16 mouse cellular contexts compared by ENCODE assay signal in the genomic region with DNA sequence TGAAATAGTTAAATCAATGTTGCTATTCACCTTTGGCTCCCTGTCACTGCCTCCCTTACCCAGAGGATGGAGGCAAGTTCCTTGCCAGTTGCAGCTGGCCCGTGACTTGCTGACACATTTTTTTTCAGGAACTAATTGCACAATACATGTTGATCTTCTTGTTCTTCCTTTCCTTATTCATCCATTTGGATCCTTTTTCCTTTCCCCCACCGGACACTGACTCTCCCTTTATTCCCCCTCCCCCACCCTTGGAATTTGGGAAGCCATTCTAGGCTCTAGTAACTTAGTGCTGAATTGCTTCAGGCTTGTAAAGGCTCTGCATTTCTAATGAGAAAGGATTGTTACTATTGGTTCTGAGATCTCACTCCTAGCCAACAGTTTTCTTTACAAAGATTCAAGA.
A peak's percentile ranks its signal among the peaks of the same experiment; 100 is the strongest.
DNase-seq lines count a peak whose midpoint lies in the region; ATAC-seq lines count a peak whose summit lies in the region.
"Had no signal": no experiment of that assay in that cellular context is flagged by ENCODE, and none has a peak within 500 bp of the region (broad histone marks: within the 10 kb centered on the region; RNA-seq: fewer than 3 reads in every experiment).

No protein-coding gene starts in this region.

- ATAC-seq in megakaryocyte progenitor cell, adult 5-6 weeks (replicated peaks; ENCODE audit: poor library complexity) = no peak
- ATAC-seq: liver, postnatal 0 days; midbrain, embryonic 16.5 days had no signal

- intact Hi-C loops in heart, postnatal 25 days (cut with DNase I) = no loop called here

- peak; percentile 40 for DNase-seq in gastrocnemius, adult 18-20 months (ENCODE audit: low spot score)
- DNase-seq in gastrocnemius, postnatal 10 days = no peak
- peak; percentile 12 to 15 for DNase-seq in heart, adult 9 months (ENCODE audit: low spot score in 2 of 2)
- DNase-seq in heart, postnatal 25 days (ENCODE audit: low spot score) = no peak
- DNase-seq in adipocyte (ENCODE audit: low spot score) = peak; percentile 37
- peak; percentile 4 for DNase-seq in lung, postnatal 25 days (ENCODE audit: low spot score)
- no peak for DNase-seq in thymus, postnatal 25 days
- DNase-seq: adrenal gland, adult 2 months; cerebellum, adult 2 months; kidney, adult 2 months; kidney, postnatal 10 days; liver, postnatal 0 days; right cerebral cortex, postnatal 14 days; thymus, postnatal 4 days had no signal

Comparison
In these comparisons a context has a peak if more than half of its experiments do, and no peak if none do; other contexts are left out.
1. DNase-seq: peak in gastrocnemius, adult 18-20 months (single experiment), heart, adult 9 months (2 of 2), adipocyte (single experiment) and lung, postnatal 25 days (single experiment); none in gastrocnemius, postnatal 10 days (single experiment), heart, postnatal 25 days (single experiment) and thymus, postnatal 25 days (single experiment).